Mouse (Mus musculus) C2C12 (cell line): ENCODE data around the gene Znrf3. TPM values are rescaled to one million over a fixed set of nuclear protein-coding genes. Genes with fewer than 3 reads are reported as not detected.

Source experiments
- H3K27me3 ChIP-seq: one replicate; pipeline ENCODE4 v1.6.1; 2011; ENCODE audit not compliant: control insufficient read depth, insufficient read depth, insufficient read length
- H3K36me3 ChIP-seq: one replicate; pipeline ENCODE4 v1.6.1; 2011; ENCODE audit not compliant: control insufficient read depth, insufficient read depth
- H3K4me3 ChIP-seq: one replicate; pipeline ENCODE4 v1.5.1; 2011; ENCODE audit warnings: mild to moderate bottlenecking, control low read depth; ENCODE audit not compliant: poor library complexity, insufficient read depth, severe bottlenecking
- H3K79me2 ChIP-seq: one replicate; pipeline ENCODE4 v1.6.1; 2011; ENCODE audit not compliant: control insufficient read depth, insufficient read depth
- H3K79me3 ChIP-seq: one replicate; pipeline ENCODE4 v1.6.1; 2011; ENCODE audit warnings: low read depth, control low read depth
- H3ac ChIP-seq: one replicate; pipeline ENCODE3; 2011; ENCODE audit warnings: low read depth; ENCODE audit not compliant: control insufficient read depth, insufficient read length
- CEBPB ChIP-seq: IDR thresholded peaks from one replicate; pipeline ENCODE4 v1.6.1; 2011; ENCODE audit warnings: low read depth, mild to moderate bottlenecking, control low read depth, moderate library complexity
- CTCF ChIP-seq: IDR thresholded peaks from one replicate; pipeline ENCODE4 v1.5.1; 2011; ENCODE audit not compliant: control insufficient read depth, insufficient read depth, insufficient read length
- FOSL1 ChIP-seq: IDR thresholded peaks from one replicate; pipeline ENCODE4 v1.8.0; 2011; ENCODE audit warnings: mild to moderate bottlenecking, low read length; ENCODE audit not compliant: poor library complexity, insufficient read depth, severe bottlenecking
- MAX ChIP-seq: IDR thresholded peaks from one replicate; pipeline ENCODE4 v1.6.1; 2011; ENCODE audit warnings: mild to moderate bottlenecking, control low read depth
- MYOD1 ChIP-seq: IDR thresholded peaks from one replicate; pipeline ENCODE4 v1.6.1; 2011; ENCODE audit warnings: low read depth; ENCODE audit not compliant: control insufficient read depth, insufficient read length
- MYOG ChIP-seq: IDR thresholded peaks from one replicate; pipeline ENCODE4 v1.6.1; 2011; ENCODE audit not compliant: control insufficient read depth, insufficient read length; ENCODE audit errors: extremely low read depth
- USF1 ChIP-seq: IDR thresholded peaks from one replicate; pipeline ENCODE4 v1.6.1; 2011; ENCODE audit warnings: low read depth, mild to moderate bottlenecking, control low read depth, moderate library complexity
- polyA plus RNA-seq: library from polyadenylated mRNA; unstranded; fragments of >200 nt; fragmentation: generic; extraction: Trizol; gene quantifications from one replicate; pipeline ENCODE4 v1.2.1, GENCODE M21; 2012; ENCODE audit warnings: missing spikeins

Znrf3 gene
- polyA plus RNA-seq, 1 experiment, result 4.0 TPM

- peak within 1 kb of the TSS; percentile 69 for H3K4me3 ChIP-seq
- peaks cover 40% of the 10 kb centered on the region for H3K79me2 ChIP-seq
- TF ChIP-seq USF1 (no peak), MAX (peak; percentile 42)
- H3K79me3 ChIP-seq, result peaks cover 13% of the 10 kb centered on the region
- H3K27me3 ChIP-seq, result no peaks in the 10 kb centered on the region
- H3ac ChIP-seq, result peak within 1 kb of the TSS; percentile 76
- no peaks in the 10 kb centered on the region for H3K36me3 ChIP-seq
Measured at GRCm38 (mm10) chr11:5261508-5262392, 182.9 kb downstream of the Znrf3 start, which contains the start of gene Kremen1. Gene Kremen1, minus strand, starts transcription at chr11:5261558.

GRCm38 (mm10) chr11:5260942-5261459 lies 183.6 kb downstream of the Znrf3 start:
- Histone ChIP-seq H3K79me2 (peaks cover 43% of the 10 kb centered on the region), H3K4me3 (peak overlapping the region; percentile 69), H3K27me3 (no peaks in the 10 kb centered on the region), H3K79me3 (peaks cover 13% of the 10 kb centered on the region), H3K36me3 (no peaks in the 10 kb centered on the region), H3ac (peak overlapping the region; percentile 76)
- TF ChIP-seq MAX (no peak), MYOG (no peak), USF1 (no peak), MYOD1 (no peak), CTCF (no peak), FOSL1 (no peak), CEBPB (no peak)

GRCm38 (mm10) chr11:5259944-5260598 lies 184.6 kb downstream of the Znrf3 start:
- Histone ChIP-seq H3K79me2 (peaks cover 52% of the 10 kb centered on the region), H3K36me3 (no peaks in the 10 kb centered on the region), H3K79me3 (peaks cover 16% of the 10 kb centered on the region), H3K27me3 (no peaks in the 10 kb centered on the region), H3ac (peak overlapping the region; percentile 1), H3K4me3 (peak overlapping the region; percentile 69)
- TF ChIP-seq MYOD1 (no peak), CEBPB (no peak), MYOG (no peak), USF1 (no peak), FOSL1 (no peak), CTCF (no peak), MAX (no peak)

- TF ChIP-seq CTCF (no peak), MAX (no peak)
- Histone ChIP-seq H3K36me3 (no peaks in the 10 kb centered on the region), H3K79me3 (peaks cover 30% of the 10 kb centered on the region), H3ac (no peak overlapping the region), H3K79me2 (peaks cover 72% of the 10 kb centered on the region), H3K27me3 (no peaks in the 10 kb centered on the region), H3K4me3 (no peak overlapping the region)
Measured at GRCm38 (mm10) chr11:5258036-5258435, 186.6 kb downstream of the Znrf3 start.

- Histone ChIP-seq H3K36me3 (no peaks in the 10 kb centered on the region), H3K79me3 (peaks cover 31% of the 10 kb centered on the region)
- TF ChIP-seq MYOG (no peak), MYOD1 (no peak), CTCF (no peak), MAX (no peak), USF1 (no peak)
Measured at GRCm38 (mm10) chr11:5257151-5257862, 187.3 kb downstream of the Znrf3 start.

More at GRCm38 (mm10) chr11:5257151-5257862, 187.3 kb downstream of the Znrf3 start:
- H3K79me2 ChIP-seq, result peaks cover 80% of the 10 kb centered on the region
- H3K27me3 ChIP-seq, result no peaks in the 10 kb centered on the region
- H3K4me3 ChIP-seq, result no peak overlapping the region
- H3ac ChIP-seq, result no peak overlapping the region
